Mouse (Mus musculus): Measurements from ENCODE around the gene Uba2. TPM values are rescaled to one million over a fixed set of nuclear protein-coding genes. Genes with fewer than 3 reads are reported as not detected.

The Uba2 gene
- polyA plus RNA-seq, 1 experiment: 81.6 TPM

GRCm38 (mm10) chr7:34157994-34158393 is 11.4 kb downstream of the Uba2 start:
- Histone ChIP-seq H3K27me3 (ENCODE audit: control insufficient read depth, insufficient read depth, low read length) (no peaks in the 10 kb centered on the region), H3K36me3 (ENCODE audit: control insufficient read depth, insufficient read depth, low read length) (peaks cover 92% of the 10 kb centered on the region), H3K27ac (ENCODE audit: control insufficient read depth, insufficient read depth, low read length) (no peak overlapping the region), H3K4me1 (replicated peaks; ENCODE audit: control insufficient read depth, insufficient read depth, low read length) (no peaks in the 10 kb centered on the region), H3K4me3 (ENCODE audit: control insufficient read depth, insufficient read depth, low read length) (no peak overlapping the region)
- DNase-seq: no peak
- WGBS: 98% methylated on average over 3 of the region's 3 CpGs
- TF ChIP-seq CTCF (IDR thresholded peaks at IDR 0.05; ENCODE audit: borderline replicate concordance, control insufficient read depth, extremely low read depth, insufficient read depth, low read length, poor library complexity) (no peak), POLR2A (IDR thresholded peaks at IDR 0.05; ENCODE audit: control insufficient read depth, extremely low read depth, insufficient read depth, low read length, poor library complexity) (no peak)

- Histone ChIP-seq H3K36me3 (ENCODE audit: control insufficient read depth, insufficient read depth, low read length) (peaks cover 90% of the 10 kb centered on the region), H3K27me3 (ENCODE audit: control insufficient read depth, insufficient read depth, low read length) (no peaks in the 10 kb centered on the region), H3K27ac (ENCODE audit: control insufficient read depth, insufficient read depth, low read length) (no peak overlapping the region), H3K4me1 (replicated peaks; ENCODE audit: control insufficient read depth, insufficient read depth, low read length) (no peaks in the 10 kb centered on the region), H3K4me3 (ENCODE audit: control insufficient read depth, insufficient read depth, low read length) (no peak overlapping the region)
- DNase-seq: no peak
- 97% methylated on average over 4 of the region's 4 CpGs for WGBS
- TF ChIP-seq CTCF (IDR thresholded peaks at IDR 0.05; ENCODE audit: borderline replicate concordance, control insufficient read depth, extremely low read depth, insufficient read depth, low read length, poor library complexity): no peak
- no peak for TF ChIP-seq POLR2A (IDR thresholded peaks at IDR 0.05; ENCODE audit: control insufficient read depth, extremely low read depth, insufficient read depth, low read length, poor library complexity)
Observed at GRCm38 (mm10) chr7:34147193-34147592, 22.2 kb downstream of the Uba2 start.

- peaks cover 54% of the 10 kb centered on the region for H3K36me3 ChIP-seq (ENCODE audit: control insufficient read depth, insufficient read depth, low read length)
- 97% methylated on average over 13 of the region's 13 CpGs for WGBS
Observed at GRCm38 (mm10) chr7:34141123-34141522, 28.3 kb downstream of the Uba2 start.

GRCm38 (mm10) chr7:34139493-34139892 is 29.9 kb downstream of the Uba2 start:
- no peaks in the 10 kb centered on the region for H3K27me3 ChIP-seq (ENCODE audit: control insufficient read depth, insufficient read depth, low read length)
- no peak overlapping the region for H3K4me3 ChIP-seq (ENCODE audit: control insufficient read depth, insufficient read depth, low read length)
- peaks cover 43% of the 10 kb centered on the region for H3K36me3 ChIP-seq (ENCODE audit: control insufficient read depth, insufficient read depth, low read length)
- 84% methylated on average over 6 of the region's 6 CpGs for WGBS
- H3K4me1 ChIP-seq (replicated peaks; ENCODE audit: control insufficient read depth, insufficient read depth, low read length): no peaks in the 10 kb centered on the region
- TF ChIP-seq POLR2A (IDR thresholded peaks at IDR 0.05; ENCODE audit: control insufficient read depth, extremely low read depth, insufficient read depth, low read length, poor library complexity) (no peak), CTCF (IDR thresholded peaks at IDR 0.05; ENCODE audit: borderline replicate concordance, control insufficient read depth, extremely low read depth, insufficient read depth, low read length, poor library complexity) (no peak)
- DNase-seq: no peak
- H3K27ac ChIP-seq (ENCODE audit: control insufficient read depth, insufficient read depth, low read length): no peak overlapping the region

More at GRCm38 (mm10) chr7:34141123-34141522, 28.3 kb downstream of the Uba2 start:
- TF ChIP-seq CTCF (IDR thresholded peaks at IDR 0.05; ENCODE audit: borderline replicate concordance, control insufficient read depth, extremely low read depth, insufficient read depth, low read length, poor library complexity) (no peak), POLR2A (IDR thresholded peaks at IDR 0.05; ENCODE audit: control insufficient read depth, extremely low read depth, insufficient read depth, low read length, poor library complexity) (no peak)
- Histone ChIP-seq H3K4me3 (ENCODE audit: control insufficient read depth, insufficient read depth, low read length) (no peak overlapping the region), H3K27me3 (ENCODE audit: control insufficient read depth, insufficient read depth, low read length) (no peaks in the 10 kb centered on the region), H3K27ac (ENCODE audit: control insufficient read depth, insufficient read depth, low read length) (no peak overlapping the region), H3K4me1 (replicated peaks; ENCODE audit: control insufficient read depth, insufficient read depth, low read length) (no peaks in the 10 kb centered on the region)
- no peak for DNase-seq

- DNase-seq: no peak
- 87% methylated on average over 2 of the region's 2 CpGs for WGBS
- no peaks in the 10 kb centered on the region for H3K36me3 ChIP-seq (ENCODE audit: control insufficient read depth, insufficient read depth, low read length)
Observed at GRCm38 (mm10) chr7:34134336-34134735, 35.1 kb downstream of the Uba2 start.

GRCm38 (mm10) chr7:34133117-34133762 is 36.2 kb downstream of the Uba2 start, which contains the start of gene Wtip:
Wtip (minus strand) TSS chr7:34133268.
- no peak for DNase-seq
- TF ChIP-seq CTCF (IDR thresholded peaks at IDR 0.05; ENCODE audit: borderline replicate concordance, control insufficient read depth, extremely low read depth, insufficient read depth, low read length, poor library complexity): no peak
- no peak for TF ChIP-seq POLR2A (IDR thresholded peaks at IDR 0.05; ENCODE audit: control insufficient read depth, extremely low read depth, insufficient read depth, low read length, poor library complexity)
- Histone ChIP-seq H3K27me3 (ENCODE audit: control insufficient read depth, insufficient read depth, low read length) (peaks cover 2% of the 10 kb centered on the region), H3K4me3 (ENCODE audit: control insufficient read depth, insufficient read depth, low read length) (no peak within 1 kb of the TSS), H3K4me1 (replicated peaks; ENCODE audit: control insufficient read depth, insufficient read depth, low read length) (peaks cover 6% of the 10 kb centered on the region; the same call in 1 of the 2 replicates), H3K27ac (ENCODE audit: control insufficient read depth, insufficient read depth, low read length) (no peak within 1 kb of the TSS), H3K36me3 (ENCODE audit: control insufficient read depth, insufficient read depth, low read length) (no peaks in the 10 kb centered on the region)
- WGBS: 8% methylated on average over 65 of the region's 65 CpGs

More at GRCm38 (mm10) chr7:34134336-34134735, 35.1 kb downstream of the Uba2 start:
- Histone ChIP-seq H3K4me3 (ENCODE audit: control insufficient read depth, insufficient read depth, low read length) (no peak overlapping the region), H3K27ac (ENCODE audit: control insufficient read depth, insufficient read depth, low read length) (no peak overlapping the region), H3K27me3 (ENCODE audit: control insufficient read depth, insufficient read depth, low read length) (peaks cover 2% of the 10 kb centered on the region), H3K4me1 (replicated peaks; ENCODE audit: control insufficient read depth, insufficient read depth, low read length) (peaks cover 6% of the 10 kb centered on the region; the same call in 1 of the 2 replicates)
- no peak for TF ChIP-seq CTCF (IDR thresholded peaks at IDR 0.05; ENCODE audit: borderline replicate concordance, control insufficient read depth, extremely low read depth, insufficient read depth, low read length, poor library complexity)
- no peak for TF ChIP-seq POLR2A (IDR thresholded peaks at IDR 0.05; ENCODE audit: control insufficient read depth, extremely low read depth, insufficient read depth, low read length, poor library complexity)

Data from thymus, adult 2 months (tissue).